Mouse (Mus musculus) ovary, adult 18-20 months (tissue): Measurements from ENCODE around the gene Zfp185.
"Not testable (repeated sequence)": the region's sequence is repeated elsewhere in the genome, so short reads cannot be mapped to it uniquely, and the experiment has no call there.

Experiments used
- DNase-seq: peaks from one replicate; pipeline ENCODE4 v3.0.0; 2022; ENCODE audit warnings: low spot score, mixed read lengths

Zfp185 gene

DNA sequence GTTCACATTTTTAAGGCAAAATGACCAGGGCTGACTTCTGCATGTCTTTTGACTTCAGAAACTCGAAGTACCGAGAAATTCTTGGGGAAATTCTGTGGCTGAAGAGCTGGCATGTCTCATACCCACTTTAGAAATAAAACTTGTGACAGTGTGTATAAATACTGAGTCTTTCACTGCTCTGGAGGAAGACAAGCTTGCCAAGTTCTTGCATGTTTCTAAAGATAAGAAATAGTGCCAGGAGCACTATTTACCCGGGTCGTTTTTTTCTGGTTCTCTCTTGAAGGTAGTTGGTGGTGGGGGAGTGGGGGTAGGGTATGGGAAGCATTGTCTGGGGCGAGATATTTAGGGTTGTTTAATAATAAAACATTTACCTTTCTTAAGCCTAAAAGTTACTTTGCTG lies 75.2 kb downstream of the Zfp185 start:
- no peak for DNase-seq

DNA sequence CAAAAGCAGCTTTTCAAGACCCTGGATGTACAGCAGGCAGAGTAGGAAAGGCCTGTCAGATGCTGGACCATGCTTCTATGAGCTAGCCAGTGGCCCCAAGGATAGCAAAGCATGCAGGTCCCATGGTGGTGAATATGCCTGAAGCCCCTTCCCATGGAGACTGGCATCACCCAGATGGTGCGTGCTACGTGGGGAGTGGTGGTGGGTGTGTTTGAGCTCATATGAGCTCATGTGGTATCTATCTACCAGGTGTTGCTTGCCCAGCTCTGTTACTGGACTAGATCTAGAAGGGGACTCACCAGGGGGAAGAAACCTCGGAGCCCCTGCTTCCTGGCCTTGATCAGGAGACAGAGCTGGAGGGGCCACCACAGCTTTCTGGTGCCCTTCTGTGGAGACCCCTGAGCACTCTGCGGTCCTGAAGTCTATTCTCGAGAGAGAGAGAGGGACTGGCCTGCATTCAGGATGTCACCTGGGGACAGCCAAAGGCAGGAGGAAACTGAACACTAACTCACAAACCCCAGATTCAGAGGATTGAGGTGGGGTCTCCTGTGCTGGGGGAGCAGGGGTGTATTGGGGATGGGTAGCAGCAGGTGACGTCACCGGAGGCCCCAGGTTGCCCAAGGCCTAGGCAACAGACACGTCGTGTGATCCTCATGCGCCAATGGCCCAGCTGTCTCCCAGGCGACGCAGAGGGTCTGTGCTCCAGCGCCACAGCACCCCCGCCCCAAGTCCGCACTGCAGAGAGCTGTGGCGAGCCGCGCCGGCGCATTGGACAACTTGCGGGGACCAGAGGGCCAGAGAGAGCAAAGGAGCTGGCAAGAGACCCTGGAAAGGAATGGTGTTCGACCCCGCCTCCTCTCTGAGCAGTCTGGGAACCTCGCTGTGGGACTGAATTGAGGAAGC lies 76.6 kb downstream of the Zfp185 start:
- DNase-seq = no peak

GRCm38 (mm10) chrX:73064415-73064793 lies 77.3 kb downstream of the Zfp185 start, which contains the start of gene Pnma3:
Gene Pnma3, plus strand, starts transcription at chrX:73064787.
- DNase-seq = no peak

DNA sequence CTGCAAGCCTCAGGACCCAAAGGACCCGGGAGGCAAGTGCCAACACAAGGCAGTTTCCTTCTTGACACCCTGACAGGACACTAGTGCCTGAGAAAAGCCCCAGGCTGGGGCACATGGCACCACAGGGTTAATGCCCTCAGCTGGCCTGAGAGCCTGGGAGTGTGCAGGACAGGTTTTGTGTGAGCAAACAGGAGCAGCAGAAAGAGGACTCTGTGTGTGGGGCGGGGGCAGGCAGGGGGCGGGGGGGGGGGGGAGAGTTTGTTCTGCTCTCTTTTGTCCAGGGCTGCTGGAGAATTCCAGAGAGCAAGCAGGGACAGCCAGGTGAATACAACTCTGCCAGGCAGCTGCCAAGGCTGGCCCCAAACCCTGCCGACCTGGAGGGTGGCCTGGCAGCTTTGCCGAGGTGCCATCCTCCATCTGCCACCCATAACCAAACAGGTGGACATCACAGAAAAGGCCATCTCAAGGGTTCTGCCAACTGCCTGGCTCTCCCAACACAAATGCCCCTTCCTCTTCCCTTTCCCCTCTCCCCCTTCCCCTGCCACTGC lies 79.7 kb downstream of the Zfp185 start:
- DNase-seq = not testable (repeated sequence)
